Mouse (Mus musculus): ENCODE measurements around the gene Rcsd1. TPM values are rescaled to one million over a fixed set of nuclear protein-coding genes. Genes with fewer than 3 reads are reported as not detected.

Rcsd1 gene
- 340 and 360 TPM in 2 replicates for total RNA-seq (2023)

GRCm38 (mm10) chr1:165709629-165710256 lies at the start of gene Rcsd1:
TSS of gene Rcsd1 (minus strand) at chr1:165709757.

GRCm38 (mm10) chr1:165634151-165634884 lies 75.2 kb downstream of the Rcsd1 start, which contains the start of gene Mpzl1:
TSS of gene Mpzl1 (minus strand) at chr1:165634538.

Other genes starting within 250 kb of the Rcsd1 start
- gene Dcaf6, start 249.3 kb downstream of the Rcsd1 start, total RNA-seq (2023) = 29.2 and 47.4 TPM in 2 replicates
- gene Mpc2, start 249.1 kb downstream of the Rcsd1 start, total RNA-seq (2023) = 69.5 and 74.3 TPM in 2 replicates
- gene Adcy10, start 224.6 kb downstream of the Rcsd1 start, total RNA-seq (2023) = 0.25 and 1.4 TPM in 2 replicates
- gene Mpzl1, start 75.2 kb downstream of the Rcsd1 start, total RNA-seq (2023) = 3.2 and 4.7 TPM in 2 replicates
- gene Creg1, start 54.0 kb upstream of the Rcsd1 start, total RNA-seq (2023) = 77.5 and 99.1 TPM in 2 replicates
- not detected in 2 replicates for gene Cd247, start 78.9 kb upstream of the Rcsd1 start, total RNA-seq (2023)